Mouse (Mus musculus) layer of hippocampus, postnatal 36 days (tissue): ENCODE measurements around the gene Cyp2e1. TPM values are rescaled to one million over a fixed set of nuclear protein-coding genes. Genes with fewer than 3 reads are reported as not detected.

Experiments
- DNase-seq, 2 experiments: peaks; one replicate each; pipeline ENCODE4 v3.0.0; 2022
- total RNA-seq, 2 experiments: library from RNA; stranded (reverse); gene quantifications; 2 replicates each; pipeline ENCODE4 v1.2.3; 2021

The Cyp2e1 gene
- total RNA-seq, 2 experiments from 2014 or later, result not detected

DNA sequence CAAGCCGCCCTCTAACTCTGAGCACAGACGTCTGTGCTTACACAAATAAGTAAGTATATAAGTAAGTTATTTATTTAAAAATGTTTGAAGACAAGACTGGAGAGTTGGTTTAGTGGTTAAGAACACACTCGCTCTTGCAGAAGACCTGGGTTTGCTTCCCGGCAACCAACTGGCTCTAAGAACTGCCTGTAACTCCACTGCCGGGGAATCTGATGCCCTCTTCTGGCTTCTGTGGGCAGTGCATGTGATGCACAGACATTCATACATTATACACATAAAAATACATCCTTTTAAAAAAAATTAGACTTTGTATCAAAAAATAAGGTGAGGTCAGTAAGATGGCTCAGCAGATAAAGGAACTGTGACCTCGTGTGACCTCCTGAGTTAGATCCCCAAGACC, 47.0 kb downstream of the Cyp2e1 start:
- DNase-seq, result no peak

DNA sequence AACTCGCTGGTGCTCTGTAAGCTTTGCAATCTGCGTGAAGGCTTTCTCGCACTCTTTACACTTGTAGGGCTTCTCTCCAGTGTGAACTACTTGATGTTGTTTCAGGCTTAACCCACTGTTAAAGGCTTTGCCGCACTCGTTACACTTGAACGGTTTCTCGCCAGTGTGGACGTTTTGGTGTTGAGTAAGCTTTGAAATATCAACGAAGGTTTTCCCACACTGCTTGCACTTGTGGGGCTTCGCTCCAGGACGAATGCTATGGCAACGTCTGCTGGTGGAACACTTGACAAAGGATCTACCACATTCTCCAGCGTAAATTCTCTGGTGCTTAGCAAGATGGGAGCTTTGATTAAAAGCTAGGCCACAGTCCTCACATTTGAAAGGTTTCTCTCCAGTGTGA, 48.2 kb downstream of the Cyp2e1 start:
- peak in 1 of 2 experiments; percentile 35 for DNase-seq

DNA sequence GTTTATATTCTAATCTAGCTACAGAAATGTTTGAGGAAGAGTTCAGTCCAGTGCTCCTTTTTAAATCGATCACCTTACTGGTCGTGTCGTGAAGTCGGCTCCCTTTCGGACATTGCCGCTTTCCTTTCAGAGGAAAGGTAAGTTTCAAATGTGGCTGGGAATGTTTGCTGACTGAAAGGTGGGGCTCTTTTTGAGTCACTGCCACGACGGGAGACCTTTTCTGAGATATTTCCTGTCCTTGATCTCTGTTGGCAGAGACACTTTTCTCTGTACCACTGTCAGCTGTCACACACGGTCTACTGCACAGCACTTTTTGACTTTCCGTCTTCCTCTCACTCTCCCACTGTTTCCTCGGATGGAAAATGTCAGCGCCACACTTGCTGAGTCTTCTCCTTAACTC, 49.3 kb downstream of the Cyp2e1 start:
- no peak for DNase-seq

DNA sequence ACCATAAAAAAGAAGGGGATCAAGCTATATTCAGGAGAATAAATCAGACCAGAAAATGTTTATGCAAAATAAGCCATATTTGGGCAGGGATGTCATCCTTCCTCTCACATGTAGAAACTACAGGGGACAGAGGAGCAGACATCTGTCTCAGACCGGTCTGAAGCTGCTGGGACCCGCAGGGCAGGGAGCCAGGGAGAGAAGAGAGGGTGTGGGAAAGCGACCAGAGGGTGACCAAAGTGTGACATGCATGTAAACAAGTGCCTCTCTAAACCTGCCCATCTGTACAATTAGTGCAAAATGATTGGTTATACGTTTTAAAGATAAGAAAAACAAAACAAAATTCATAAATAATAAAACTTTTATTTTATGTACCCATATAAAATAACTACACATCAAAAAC, 56.6 kb downstream of the Cyp2e1 start:
- DNase-seq, result no peak

DNA sequence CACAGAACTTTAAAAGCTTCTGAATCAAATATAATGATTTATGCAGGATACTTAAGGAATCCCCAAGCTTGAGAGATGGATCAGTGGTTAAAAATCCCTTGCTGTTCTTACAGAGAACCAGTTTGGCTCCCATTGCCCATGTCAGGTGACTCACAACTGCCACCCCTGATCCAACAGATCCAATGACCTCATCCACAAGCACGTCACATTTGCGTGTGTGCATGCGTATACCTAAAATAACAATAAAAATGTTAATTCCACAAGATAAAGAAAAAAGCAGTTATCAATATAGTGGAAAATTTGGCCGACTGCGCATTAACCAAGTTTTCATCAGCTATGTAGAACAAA, 57.7 kb downstream of the Cyp2e1 start:
- no peak for DNase-seq

DNA sequence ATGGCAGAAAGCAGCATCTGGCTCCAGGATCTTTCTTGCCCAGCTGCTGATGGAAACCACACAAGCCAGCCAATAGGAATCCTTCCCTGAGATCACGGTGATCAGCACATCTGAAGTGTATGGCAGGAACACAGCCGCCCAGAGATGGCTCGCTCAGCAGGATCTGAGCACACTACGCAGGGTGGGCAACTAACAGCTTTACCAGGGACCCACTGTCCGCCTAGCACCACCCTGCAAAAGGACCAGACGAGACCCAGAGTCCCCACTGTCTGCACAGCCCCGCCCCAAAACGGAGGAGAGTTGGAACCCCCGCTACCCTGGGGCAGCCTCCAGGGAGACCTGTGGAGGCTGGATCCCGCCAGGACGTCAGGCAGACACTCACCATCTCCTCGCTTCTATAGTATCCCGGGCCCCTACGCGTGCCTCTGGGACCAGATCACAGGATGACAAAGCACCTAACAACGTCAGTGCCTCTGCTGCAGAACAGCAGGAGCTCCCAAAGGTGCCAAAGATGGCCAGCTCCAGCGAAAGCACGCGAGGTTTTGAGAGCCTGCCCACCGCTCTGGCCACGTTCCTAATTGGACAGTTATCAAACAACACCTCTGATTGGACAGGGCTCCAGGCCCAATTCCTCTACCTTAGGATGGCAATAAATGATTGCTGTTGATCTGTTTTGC, 58.3 kb downstream of the Cyp2e1 start, which contains the start of gene Zfp941:
Zfp941 (minus strand) TSS at position 526 of the 677 bp plus-strand sequence.
- DNase-seq, result peak in 1 of 2 experiments; percentile 36

DNA sequence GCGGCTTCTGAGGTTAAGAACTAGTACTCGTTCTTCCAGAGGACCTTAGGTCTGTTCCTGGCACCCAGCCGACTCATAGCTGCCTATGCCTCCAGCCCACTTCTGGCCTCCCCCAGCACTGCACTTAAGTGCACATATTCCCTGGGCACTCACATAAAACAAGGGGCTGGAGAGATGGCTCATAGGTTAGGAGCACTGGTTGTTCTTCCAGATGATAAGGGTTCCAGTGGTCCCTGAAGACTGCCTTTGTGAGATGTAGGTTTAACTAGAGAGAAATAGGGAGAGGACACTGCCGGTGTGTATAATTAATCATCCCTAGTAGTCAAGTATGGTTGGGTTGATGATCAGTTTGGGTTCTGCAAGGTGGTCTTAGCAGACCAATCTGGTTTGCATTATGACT, 59.2 kb downstream of the Cyp2e1 start:
- DNase-seq, result no peak

Other genes starting within 250 kb of the Cyp2e1 start
- not detected for gene Olfr538, start 195.9 kb upstream of the Cyp2e1 start, total RNA-seq
- gene Olfr46, start 162.5 kb upstream of the Cyp2e1 start, total RNA-seq, result under 1 TPM; 0.43 to 0.45 TPM
- under 1 TPM in 1 of 2 experiments, not detected in 1; 0.37 TPM for gene Olfr61, start 134.8 kb upstream of the Cyp2e1 start, total RNA-seq
- not detected for gene Olfr53, start 117.3 kb upstream of the Cyp2e1 start, total RNA-seq
- gene Olfr539, start 103.8 kb upstream of the Cyp2e1 start, total RNA-seq, result under 1 TPM; 0.17 to 0.43 TPM
- gene Olfr45, start 81.8 kb upstream of the Cyp2e1 start, total RNA-seq, result under 1 TPM; 0.10 TPM
- gene Olfr541, start 66.5 kb upstream of the Cyp2e1 start, total RNA-seq, result not detected
- gene Syce1, start 24.1 kb downstream of the Cyp2e1 start, total RNA-seq, result under 1 TPM in 1 of 2 experiments, not detected in 1; 0.40 TPM
- 10 to 100 TPM; 12.3 to 13.3 TPM for gene Zfp941, start 58.4 kb downstream of the Cyp2e1 start, total RNA-seq
- 1 to 10 TPM; 1.8 to 2.9 TPM for gene Urah, start 71.3 kb downstream of the Cyp2e1 start, total RNA-seq
- not detected for gene Scgb1c1, start 81.8 kb downstream of the Cyp2e1 start, total RNA-seq
- gene Odf3, start 84.1 kb downstream of the Cyp2e1 start, total RNA-seq, result not detected
- gene Gm45785, start 92.6 kb downstream of the Cyp2e1 start, total RNA-seq, result not detected
- 10 to 100 TPM; 76.8 to 83.7 TPM for gene Ric8a, start 93.2 kb downstream of the Cyp2e1 start, total RNA-seq
- 10 to 100 TPM; 27.2 to 28.1 TPM for gene Bet1l, start 93.8 kb downstream of the Cyp2e1 start, total RNA-seq
- 100 to 1,000 TPM; 113 to 119 TPM for gene Psmd13, start 118.2 kb downstream of the Cyp2e1 start, total RNA-seq
- gene Sirt3, start 118.6 kb downstream of the Cyp2e1 start, total RNA-seq, result 10 to 100 TPM; 64.6 to 71.8 TPM
- 1 to 10 TPM; 1.2 to 1.3 TPM for gene Cox8b, start 136.7 kb downstream of the Cyp2e1 start, total RNA-seq
- under 1 TPM; 0.30 to 0.35 TPM for gene Nlrp6, start 157.2 kb downstream of the Cyp2e1 start, total RNA-seq
- gene Pgghg, start 177.7 kb downstream of the Cyp2e1 start, total RNA-seq, result 1 to 10 TPM; 3.9 to 4.0 TPM
- not detected for gene Ifitm5, start 186.6 kb downstream of the Cyp2e1 start, total RNA-seq
- not detected for gene Gm45717, start 192.2 kb downstream of the Cyp2e1 start, total RNA-seq
- 10 to 100 TPM in 1 of 2 experiments, 1 to 10 TPM in 1; 8.4 to 14.1 TPM for gene Ifitm2, start 192.2 kb downstream of the Cyp2e1 start, total RNA-seq
- gene Ifitm1, start 203.5 kb downstream of the Cyp2e1 start, total RNA-seq, result 1 to 10 TPM; 1.6 to 3.8 TPM
- gene Ifitm3, start 247.0 kb downstream of the Cyp2e1 start, total RNA-seq, result 10 to 100 TPM; 11.1 to 11.4 TPM